Mouse (Mus musculus): ENCODE results near the gene Asb3.
"Not testable (repeated sequence)": the region's sequence is repeated elsewhere in the genome, so short reads cannot be mapped to it uniquely, and the experiment has no call there.

Gene Asb3

DNA sequence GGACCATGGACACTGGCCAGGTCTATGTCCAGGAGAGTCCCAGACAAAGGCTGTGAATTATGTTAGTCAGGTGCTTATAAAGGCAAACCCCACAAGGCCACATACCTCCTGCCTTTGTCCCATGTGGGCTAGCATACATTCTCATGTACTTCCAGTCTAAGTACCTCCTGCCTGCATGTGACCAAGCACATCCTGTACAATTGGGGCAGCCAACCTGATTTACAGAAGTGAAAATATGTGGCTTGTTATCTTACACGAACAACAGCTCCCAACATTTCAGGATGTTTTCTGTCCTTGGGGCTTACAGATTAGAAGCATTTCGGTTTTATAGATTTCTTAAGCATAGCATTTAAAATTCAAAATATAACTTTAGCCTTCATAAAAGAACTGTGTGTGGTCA, 114.8 kb downstream of the Asb3 start:
- no peak for DNase-seq (ENCODE audit: extremely low spot score, low read depth, low spot score)

DNA sequence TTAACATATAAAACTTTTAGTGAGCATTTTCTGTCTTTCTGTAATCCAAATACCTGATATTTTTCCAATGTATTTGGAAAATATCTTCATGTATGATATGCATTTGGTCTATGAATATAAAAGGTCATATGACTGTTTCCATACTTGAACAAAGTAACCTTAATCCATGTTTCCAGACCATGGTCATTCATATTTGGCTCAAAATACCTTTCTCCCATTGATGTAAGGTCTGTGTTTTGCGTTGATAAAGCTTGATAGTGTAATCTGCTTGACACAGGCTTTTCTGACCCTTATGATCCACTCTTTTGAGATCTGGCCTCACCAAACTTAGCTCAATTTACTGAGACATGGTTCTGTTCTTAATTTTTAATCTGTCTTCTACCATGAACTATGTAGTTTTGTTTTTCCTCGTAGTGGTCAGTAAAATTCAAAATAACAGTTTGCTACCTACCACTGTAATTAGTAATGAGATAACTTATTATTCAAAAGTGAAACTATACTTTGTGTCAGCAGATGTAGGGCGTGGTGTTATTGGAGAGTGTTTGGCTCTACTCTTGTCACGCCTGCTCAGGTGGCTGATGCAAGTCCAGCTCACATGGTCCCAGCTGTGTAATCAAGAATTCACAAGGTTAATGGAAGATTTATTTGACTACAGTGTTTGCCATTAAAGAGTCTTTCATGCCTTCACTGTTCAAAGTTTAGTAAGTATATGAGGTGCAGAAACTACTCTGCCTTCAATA, 116.1 kb downstream of the Asb3 start:
- no peak for DNase-seq (ENCODE audit: extremely low spot score, low read depth, low spot score)

DNA sequence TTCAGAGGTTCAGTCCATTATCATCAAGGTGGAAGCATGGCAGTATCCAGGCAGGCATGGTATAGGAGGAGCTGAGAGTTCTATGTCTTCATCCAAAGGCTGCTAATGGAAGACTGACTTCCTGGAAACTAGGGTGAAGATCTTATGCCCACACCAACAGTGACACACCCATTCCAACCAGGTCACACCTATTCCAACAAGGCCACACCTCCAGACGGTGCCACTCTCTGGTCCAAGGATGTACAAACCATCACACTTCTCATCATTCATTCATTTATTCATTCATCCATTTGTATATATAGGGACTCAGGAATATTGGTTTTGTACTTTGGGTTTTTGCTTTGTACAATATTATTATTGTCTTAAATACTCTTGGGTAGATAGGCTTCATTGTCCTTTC, 124.5 kb downstream of the Asb3 start:
- not testable (repeated sequence) for DNase-seq (ENCODE audit: extremely low spot score, low read depth, low spot score)

DNA sequence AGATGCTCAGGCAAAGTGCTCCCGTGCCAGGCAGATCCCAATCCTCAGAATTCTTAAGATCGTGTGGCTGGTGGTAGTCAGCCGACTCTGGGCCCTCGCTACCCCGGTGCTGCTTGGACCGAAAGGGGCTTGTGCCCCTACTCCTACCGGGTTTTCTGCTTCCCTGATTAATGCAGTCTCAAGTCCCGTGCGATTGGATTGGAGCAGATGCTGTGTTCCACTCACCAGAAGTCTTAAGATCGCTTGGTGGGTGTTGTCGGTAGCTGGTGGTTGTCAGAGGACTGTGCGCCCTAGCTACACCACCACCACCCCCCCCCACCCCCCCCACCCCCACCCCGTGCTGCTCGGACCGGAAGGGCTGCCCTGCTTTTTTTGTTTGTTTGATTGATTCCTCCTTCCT, 132.2 kb downstream of the Asb3 start:
- not testable (repeated sequence) for DNase-seq (ENCODE audit: extremely low spot score, low read depth, low spot score)

DNA sequence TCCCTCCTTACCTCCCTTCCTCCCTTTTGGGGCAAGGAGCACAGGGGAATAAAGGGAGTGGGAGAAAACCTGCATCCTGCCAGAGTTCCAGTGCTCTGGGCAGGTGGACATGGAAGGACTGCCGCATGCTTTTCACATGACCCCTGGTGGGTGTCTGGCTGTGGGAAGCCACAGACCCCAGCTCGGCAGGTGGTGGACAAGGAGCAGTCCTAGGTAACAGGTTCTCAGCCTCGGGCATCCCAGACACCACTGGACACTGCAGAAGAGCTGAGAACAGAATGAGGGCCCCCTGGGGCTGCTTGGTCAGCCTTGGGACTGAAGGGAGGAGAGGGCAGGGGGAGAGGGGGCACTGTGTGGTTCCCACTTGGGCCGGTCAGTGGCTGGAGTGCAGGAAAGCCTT, 149.7 kb downstream of the Asb3 start:
- no peak for DNase-seq (ENCODE audit: extremely low spot score, low read depth, low spot score)

GRCm38 (mm10) chr11:31089973-31090372, 204.8 kb downstream of the Asb3 start:
- no peak for DNase-seq (ENCODE audit: extremely low spot score, low read depth, low spot score)

DNA sequence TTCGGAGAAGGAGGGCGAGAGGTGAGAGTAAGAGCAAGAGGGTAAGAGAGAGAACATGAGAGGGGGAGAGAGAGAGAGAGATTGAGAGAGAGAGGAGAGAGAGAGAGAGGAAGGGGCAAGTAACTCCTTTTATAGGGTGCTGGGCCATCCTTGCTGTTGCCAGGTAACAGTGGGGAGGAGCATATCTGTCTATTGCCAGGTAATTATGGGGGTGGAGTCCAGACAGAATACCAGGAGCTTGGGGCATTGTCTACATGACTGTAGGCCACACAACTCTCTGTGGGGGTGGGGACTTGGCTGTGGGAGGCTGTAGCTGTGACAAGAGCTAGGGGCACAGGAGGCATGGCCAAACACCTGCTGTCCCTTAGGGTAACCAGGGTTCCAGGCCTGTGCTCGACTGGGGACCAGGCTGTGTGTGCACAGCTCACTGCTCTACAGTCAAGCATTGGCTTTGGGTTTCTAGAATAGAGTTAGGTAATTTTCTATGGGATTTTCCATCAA, 205.3 kb downstream of the Asb3 start:
- DNase-seq (ENCODE audit: extremely low spot score, low read depth, low spot score): no peak

GRCm38 (mm10) chr11:31099519-31099918, 214.3 kb downstream of the Asb3 start:
- not testable (repeated sequence) for DNase-seq (ENCODE audit: extremely low spot score, low read depth, low spot score)

DNA sequence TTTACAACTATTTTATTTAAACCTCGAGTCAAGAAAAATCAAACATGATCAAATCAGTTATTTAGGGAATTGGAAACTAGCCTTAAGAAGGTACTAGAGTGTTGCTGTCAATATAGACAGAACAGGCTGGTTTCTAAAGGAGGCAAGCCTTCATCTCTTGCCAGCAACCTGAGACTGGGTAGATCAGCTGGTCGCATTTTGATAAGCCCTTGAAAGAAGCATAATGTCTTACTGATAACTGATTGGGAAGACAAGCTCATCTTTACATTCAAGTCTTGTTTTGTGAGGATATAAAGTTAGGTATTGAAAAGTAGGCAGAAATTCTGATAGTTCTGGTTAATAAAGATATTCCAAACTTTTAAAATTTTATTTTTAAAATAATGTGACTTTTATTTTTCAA, 217.0 kb downstream of the Asb3 start:
- no peak for DNase-seq (ENCODE audit: extremely low spot score, low read depth, low spot score)

GRCm38 (mm10) chr11:31105364-31105763, 220.1 kb downstream of the Asb3 start:
- no peak for DNase-seq (ENCODE audit: extremely low spot score, low read depth, low spot score)

- DNase-seq (ENCODE audit: extremely low spot score, low read depth, low spot score): not testable (repeated sequence)
Measured at GRCm38 (mm10) chr11:31126964-31127363, 241.7 kb downstream of the Asb3 start.

DNA sequence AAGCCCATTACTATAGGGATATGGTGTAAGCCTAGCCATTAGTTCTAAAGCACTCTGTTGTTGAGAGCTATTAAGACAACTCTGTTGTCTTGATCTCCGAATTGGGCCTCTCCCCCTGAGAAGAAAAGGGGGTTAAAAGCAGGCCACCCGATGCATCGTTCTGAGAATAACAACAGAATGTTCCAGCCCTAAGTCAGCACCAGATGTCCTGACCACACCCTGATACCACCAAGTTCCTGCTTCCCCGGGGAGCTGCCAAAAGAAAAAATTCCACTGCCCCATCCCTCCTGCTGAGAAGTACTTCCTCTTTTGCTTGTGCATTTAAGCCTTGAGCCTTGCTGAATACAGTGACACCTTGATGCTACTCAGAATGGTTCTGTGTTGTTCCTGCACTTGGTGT, 248.5 kb downstream of the Asb3 start:
- DNase-seq (ENCODE audit: extremely low spot score, low read depth, low spot score): not testable (repeated sequence)

- DNase-seq (ENCODE audit: extremely low spot score, low read depth, low spot score): not testable (repeated sequence)
Measured at GRCm38 (mm10) chr11:31134824-31135223, 249.6 kb downstream of the Asb3 start.

- DNase-seq (ENCODE audit: extremely low spot score, low read depth, low spot score): not testable (repeated sequence)
Measured at GRCm38 (mm10) chr11:31138394-31138793, 253.2 kb downstream of the Asb3 start.
